Mouse (Mus musculus) midbrain, embryonic 13.5 days (tissue): ENCODE data around the gene Tmem56. TPM values are rescaled to one million over a fixed set of nuclear protein-coding genes. Genes with fewer than 3 reads are reported as not detected.
A peak's percentile ranks its signal among the peaks of the same experiment; 100 is the strongest.

ENCODE experiments used
- ATAC-seq: fragments of 200-750 bp; cut with Nextera tagmentation; 2 replicates; pipeline ENCODE4 v1.8.0; 2017; ENCODE audit warnings: mild to moderate bottlenecking, moderate TSS enrichment, moderate library complexity
- H3K27ac ChIP-seq: fragments of 300-500 bp; sonication (generic); 2 replicates; pipeline ENCODE4 v1.5.1; 2015; ENCODE audit warnings: inconsistent platforms, mild to moderate bottlenecking, moderate library complexity
- H3K27me3 ChIP-seq: fragments of 300-500 bp; sonication (generic); 2 replicates; pipeline ENCODE4 v1.6.1; 2015; ENCODE audit warnings: mild to moderate bottlenecking, inconsistent platforms
- H3K36me3 ChIP-seq: fragments of 300-500 bp; sonication (generic); 2 replicates; pipeline ENCODE4 v1.6.1; 2015; ENCODE audit warnings: mild to moderate bottlenecking, inconsistent platforms
- H3K4me1 ChIP-seq: fragments of 300-500 bp; sonication (generic); replicated peaks from 2 replicates; pipeline ENCODE4 v1.6.1; 2015; ENCODE audit warnings: inconsistent platforms
- H3K4me2 ChIP-seq: fragments of 300-500 bp; sonication (generic); replicated peaks from 2 replicates; pipeline ENCODE4 v1.6.1; 2015; ENCODE audit warnings: moderate library complexity, mild to moderate bottlenecking, inconsistent platforms
- H3K4me3 ChIP-seq: fragments of 300-500 bp; sonication (generic); replicated peaks from 2 replicates; pipeline ENCODE4 v1.5.1; 2015; ENCODE audit warnings: mild to moderate bottlenecking, inconsistent platforms
- H3K9ac ChIP-seq: fragments of 300-500 bp; sonication (generic); replicated peaks from 2 replicates; pipeline ENCODE4 v1.6.1; 2015; ENCODE audit warnings: mild to moderate bottlenecking, inconsistent platforms
- H3K9me3 ChIP-seq: fragments of 300-500 bp; sonication (generic); 2 replicates; pipeline ENCODE4 v1.6.1; 2016; ENCODE audit warnings: mild to moderate bottlenecking, inconsistent platforms
- WGBS: fragments of 180-500 bp; shearing (Covaris S2); methylation state at CpG from one replicate; pipeline ENCODE4 v1.1.7; 2015; 5-methylcytosine and 5-hydroxymethylcytosine counted together
- polyA plus RNA-seq: library from polyadenylated mRNA; unstranded; fragments of >200 nt; fragmentation: Nextera tagmentation; extraction: Ambion mirVana; gene quantifications from 2 replicates; pipeline ENCODE4 v1.2.1, GENCODE M21; 2015

Tmem56 gene
- polyA plus RNA-seq, 1 experiment from 2014 or later, result 1.2 TPM

GRCm38 (mm10) chr3:121257418-121257817, 25.5 kb downstream of the Tmem56 start:
- Histone ChIP-seq H3K9ac (no peak overlapping the region), H3K4me3 (no peak overlapping the region), H3K27ac (no peak overlapping the region), H3K9me3 (no peaks in the 10 kb centered on the region), H3K4me1 (0 out of 2 replicates have a peak, but pooled peaks cover 3% of the 10 kb centered on the region), H3K36me3 (no peaks in the 10 kb centered on the region), H3K27me3 (peaks cover 33% of the 10 kb centered on the region), H3K4me2 (no peak overlapping the region)
- WGBS, result 78% methylated on average over 10 of the region's 10 CpGs
- no peak for ATAC-seq

- H3K4me2 ChIP-seq, result no peak overlapping the region
- peaks cover 2% of the 10 kb centered on the region; the same call in 1 of the 2 replicates for H3K4me1 ChIP-seq
- 91% methylated on average over 8 of the region's 8 CpGs for WGBS
- no peak overlapping the region for H3K27ac ChIP-seq
- no peaks in the 10 kb centered on the region for H3K9me3 ChIP-seq
- ATAC-seq, result no peak
- H3K4me3 ChIP-seq, result no peak overlapping the region
- no peak overlapping the region for H3K9ac ChIP-seq
- peaks cover 23% of the 10 kb centered on the region for H3K27me3 ChIP-seq
- H3K36me3 ChIP-seq, result no peaks in the 10 kb centered on the region
Measured at GRCm38 (mm10) chr3:121256131-121256530, 26.8 kb downstream of the Tmem56 start.

GRCm38 (mm10) chr3:121255501-121255900, 27.4 kb downstream of the Tmem56 start:
- Histone ChIP-seq H3K9ac (no peak overlapping the region), H3K9me3 (no peaks in the 10 kb centered on the region), H3K27me3 (peaks cover 16% of the 10 kb centered on the region), H3K4me2 (no peak overlapping the region), H3K27ac (no peak overlapping the region), H3K4me3 (no peak overlapping the region), H3K36me3 (no peaks in the 10 kb centered on the region), H3K4me1 (peaks cover 3% of the 10 kb centered on the region; the same call in 1 of the 2 replicates)
- 95% methylated on average over 7 of the region's 7 CpGs for WGBS
- no peak for ATAC-seq

GRCm38 (mm10) chr3:121250576-121251433, 32.1 kb downstream of the Tmem56 start:
- WGBS, result 81% methylated on average over 19 of the region's 19 CpGs
- no peaks in the 10 kb centered on the region for H3K27me3 ChIP-seq
- H3K4me1 ChIP-seq, result peaks cover 3% of the 10 kb centered on the region; the same call in 1 of the 2 replicates
- no peak overlapping the region for H3K27ac ChIP-seq
- H3K9me3 ChIP-seq, result no peaks in the 10 kb centered on the region
- no peak for ATAC-seq
- H3K36me3 ChIP-seq, result no peaks in the 10 kb centered on the region
- H3K4me2 ChIP-seq, result no peak overlapping the region
- no peak overlapping the region for H3K4me3 ChIP-seq
- H3K9ac ChIP-seq, result no peak overlapping the region

GRCm38 (mm10) chr3:121250048-121250447, 32.9 kb downstream of the Tmem56 start:
- H3K9ac ChIP-seq, result no peak overlapping the region
- H3K36me3 ChIP-seq, result no peaks in the 10 kb centered on the region
- H3K9me3 ChIP-seq, result no peaks in the 10 kb centered on the region
- H3K4me2 ChIP-seq, result no peak overlapping the region
- no peak overlapping the region for H3K27ac ChIP-seq
- 92% methylated on average over 9 of the region's 9 CpGs for WGBS
- peaks cover 3% of the 10 kb centered on the region; the same call in 1 of the 2 replicates for H3K4me1 ChIP-seq
- no peak overlapping the region for H3K4me3 ChIP-seq
- no peak for ATAC-seq
- no peaks in the 10 kb centered on the region for H3K27me3 ChIP-seq

- H3K36me3 ChIP-seq, result no peaks in the 10 kb centered on the region
- H3K27me3 ChIP-seq, result no peaks in the 10 kb centered on the region
- H3K4me3 ChIP-seq, result no peak overlapping the region
- no peak overlapping the region for H3K9ac ChIP-seq
- H3K4me1 ChIP-seq, result peaks cover 10% of the 10 kb centered on the region
- no peak overlapping the region for H3K4me2 ChIP-seq
- no peak for ATAC-seq
- no peaks in the 10 kb centered on the region for H3K9me3 ChIP-seq
- 84% methylated on average over 4 of the region's 4 CpGs for WGBS
- H3K27ac ChIP-seq, result no peak overlapping the region
Measured at GRCm38 (mm10) chr3:121242941-121243340, 40.0 kb downstream of the Tmem56 start.

GRCm38 (mm10) chr3:121242111-121242936, 40.6 kb downstream of the Tmem56 start:
- Histone ChIP-seq H3K9ac (no peak overlapping the region), H3K36me3 (no peaks in the 10 kb centered on the region), H3K27ac (no peak overlapping the region), H3K4me2 (no peak overlapping the region), H3K4me1 (peaks cover 10% of the 10 kb centered on the region), H3K4me3 (no peak overlapping the region), H3K27me3 (no peaks in the 10 kb centered on the region), H3K9me3 (no peaks in the 10 kb centered on the region)
- ATAC-seq, result no peak
- WGBS, result 81% methylated on average over 9 of the region's 9 CpGs

GRCm38 (mm10) chr3:121240362-121241040, 42.4 kb downstream of the Tmem56 start:
- WGBS, result 22% methylated on average over 8 of the region's 8 CpGs
- peaks cover 10% of the 10 kb centered on the region for H3K4me1 ChIP-seq
- no peaks in the 10 kb centered on the region for H3K36me3 ChIP-seq
- H3K27me3 ChIP-seq, result no peaks in the 10 kb centered on the region
- no peak overlapping the region for H3K4me2 ChIP-seq
- peak; percentile 84 for ATAC-seq
- peak overlapping the region; percentile 25; the same call in 1 of the 2 replicates for H3K27ac ChIP-seq
- H3K9ac ChIP-seq, result no peak overlapping the region; the same call in 1 of the 2 replicates
- no peak overlapping the region for H3K4me3 ChIP-seq
- H3K9me3 ChIP-seq, result no peaks in the 10 kb centered on the region

GRCm38 (mm10) chr3:121239096-121239495, 43.8 kb downstream of the Tmem56 start:
- 70% methylated on average over 8 of the region's 8 CpGs for WGBS
- no peak for ATAC-seq
- H3K27me3 ChIP-seq, result no peaks in the 10 kb centered on the region
- no peaks in the 10 kb centered on the region for H3K9me3 ChIP-seq
- no peak overlapping the region; the same call in 1 of the 2 replicates for H3K27ac ChIP-seq
- no peak overlapping the region for H3K4me3 ChIP-seq
- no peaks in the 10 kb centered on the region for H3K36me3 ChIP-seq
- no peak overlapping the region for H3K4me2 ChIP-seq
- peaks cover 10% of the 10 kb centered on the region for H3K4me1 ChIP-seq
- H3K9ac ChIP-seq, result no peak overlapping the region

GRCm38 (mm10) chr3:121224763-121225162, 58.1 kb downstream of the Tmem56 start:
- no peaks in the 10 kb centered on the region for H3K27me3 ChIP-seq
- H3K27ac ChIP-seq, result no peak overlapping the region
- H3K4me1 ChIP-seq, result no peaks in the 10 kb centered on the region
- no peak for ATAC-seq
- H3K4me2 ChIP-seq, result no peak overlapping the region
- no peaks in the 10 kb centered on the region for H3K36me3 ChIP-seq
- WGBS, result 91% methylated on average over 8 of the region's 8 CpGs
- no peak overlapping the region for H3K9ac ChIP-seq
- no peak overlapping the region for H3K4me3 ChIP-seq
- H3K9me3 ChIP-seq, result no peaks in the 10 kb centered on the region

GRCm38 (mm10) chr3:121224185-121224584, 58.7 kb downstream of the Tmem56 start:
- WGBS, result 93% methylated on average over 6 of the region's 6 CpGs
- no peaks in the 10 kb centered on the region for H3K9me3 ChIP-seq
- H3K9ac ChIP-seq, result no peak overlapping the region

More at GRCm38 (mm10) chr3:121224185-121224584, 58.7 kb downstream of the Tmem56 start:
- Histone ChIP-seq H3K36me3 (no peaks in the 10 kb centered on the region), H3K27me3 (no peaks in the 10 kb centered on the region), H3K4me2 (no peak overlapping the region), H3K27ac (no peak overlapping the region), H3K4me3 (no peak overlapping the region), H3K4me1 (no peaks in the 10 kb centered on the region)
- no peak for ATAC-seq
